Mouse (Mus musculus): Measurements from ENCODE around the gene Ldlrap1. TPM values are rescaled to one million over a fixed set of nuclear protein-coding genes. Genes with fewer than 3 reads are reported as not detected.

Ldlrap1 gene
- polyA plus RNA-seq, 1 experiment = 11.8 TPM

DNA sequence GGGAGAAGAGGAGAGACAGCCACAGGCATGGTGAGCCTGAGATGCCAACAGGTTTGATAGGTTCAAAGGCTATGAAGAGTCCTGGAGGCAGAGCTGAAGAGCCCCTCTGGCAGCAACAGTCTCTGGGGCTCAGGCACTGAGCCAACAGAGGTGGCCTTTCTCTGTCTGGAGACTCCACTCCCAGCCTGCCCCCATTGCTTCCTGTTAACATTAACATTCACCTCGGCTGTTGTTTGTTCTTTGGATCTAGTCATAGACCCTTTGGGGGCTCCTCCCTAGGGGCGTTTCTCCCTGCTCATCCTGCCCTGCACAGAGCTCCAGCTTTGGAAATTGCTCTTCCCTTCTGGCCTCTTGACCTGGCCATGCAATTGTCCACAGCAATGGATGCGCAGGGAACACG, 42.9 kb downstream of the Ldlrap1 start:
- no peak overlapping the region for H3K27ac ChIP-seq (replicated peaks; ENCODE audit: low read depth, low read length)
- no peak overlapping the region for H3K4me3 ChIP-seq (ENCODE audit: insufficient read depth, low read depth, low read length)
- peaks cover 14% of the 10 kb centered on the region for H3K4me1 ChIP-seq (ENCODE audit: control insufficient read depth, insufficient read depth, insufficient read length, low read length)

DNA sequence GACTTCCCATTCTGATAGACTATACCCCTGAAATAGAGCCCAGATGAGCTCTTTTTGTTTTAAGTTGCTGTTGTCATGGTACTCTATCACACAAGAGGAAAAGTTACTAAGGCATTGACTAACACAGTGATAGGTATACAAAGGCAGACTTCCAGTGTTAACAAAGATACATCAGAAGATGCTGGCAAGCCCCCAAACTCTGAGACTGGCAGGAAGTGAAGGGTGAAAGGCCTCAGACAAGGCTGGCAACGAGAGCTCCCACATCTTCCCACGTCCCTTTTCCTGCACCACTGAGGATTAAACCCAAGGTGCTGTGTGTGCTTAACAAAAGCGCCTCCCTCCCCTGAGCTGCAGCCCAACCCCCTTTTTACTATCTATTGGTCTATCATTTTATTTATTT, 44.6 kb downstream of the Ldlrap1 start:
- Histone ChIP-seq H3K4me3 (ENCODE audit: insufficient read depth, low read depth, low read length) (no peak overlapping the region), H3K4me1 (ENCODE audit: control insufficient read depth, insufficient read depth, insufficient read length, low read length) (peaks cover 14% of the 10 kb centered on the region), H3K27ac (replicated peaks; ENCODE audit: low read depth, low read length) (no peak overlapping the region)

DNA sequence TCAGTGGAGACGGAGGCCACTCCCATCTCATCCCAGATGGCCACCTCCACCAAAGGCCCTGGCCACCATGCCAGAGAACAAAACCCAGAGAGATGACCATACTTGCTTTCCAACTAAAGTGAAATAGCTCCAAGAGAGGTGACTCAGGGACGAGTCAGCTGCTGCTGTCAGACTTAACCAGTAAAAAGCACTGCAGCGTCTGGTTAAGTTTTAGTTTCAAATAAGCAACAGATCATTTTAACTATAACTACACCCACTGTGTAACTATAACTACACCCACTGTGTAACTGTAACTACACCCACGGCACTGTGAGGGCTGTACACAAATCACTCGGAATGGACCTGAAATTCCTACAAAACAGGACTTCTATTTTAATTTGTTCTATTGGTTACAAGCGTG, 46.7 kb downstream of the Ldlrap1 start:
- Histone ChIP-seq H3K27ac (replicated peaks; ENCODE audit: low read depth, low read length) (no peak overlapping the region), H3K4me1 (ENCODE audit: control insufficient read depth, insufficient read depth, insufficient read length, low read length) (peaks cover 10% of the 10 kb centered on the region)

DNA sequence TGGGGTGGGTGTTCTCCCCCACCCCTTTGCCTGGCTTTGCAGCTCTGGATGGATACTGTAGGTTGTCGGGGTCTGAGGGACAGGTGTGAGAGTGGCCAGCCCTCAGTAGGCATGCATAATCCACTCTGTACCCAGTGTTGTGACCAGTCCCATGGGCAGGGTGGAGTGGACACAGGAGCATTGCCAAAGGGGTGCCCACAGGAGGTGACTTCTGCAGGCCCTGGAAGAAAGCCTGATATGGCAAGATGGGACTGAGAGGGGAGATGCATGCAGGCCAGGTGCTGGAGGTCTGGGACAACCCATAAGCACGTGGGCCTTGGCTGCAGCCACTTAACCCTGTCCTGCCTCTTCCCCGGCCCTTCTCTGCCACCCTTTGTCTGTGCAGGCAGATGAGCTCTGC, 47.5 kb downstream of the Ldlrap1 start:
- H3K27ac ChIP-seq (replicated peaks; ENCODE audit: low read depth, low read length) = no peak overlapping the region; the same call in 1 of the 2 replicates
- H3K4me1 ChIP-seq (ENCODE audit: control insufficient read depth, insufficient read depth, insufficient read length, low read length) = peaks cover 10% of the 10 kb centered on the region
- H3K4me3 ChIP-seq (ENCODE audit: insufficient read depth, low read depth, low read length) = no peak overlapping the region

More for the DNA sequence above, 46.7 kb downstream of the Ldlrap1 start:
- no peak overlapping the region for H3K4me3 ChIP-seq (ENCODE audit: insufficient read depth, low read depth, low read length)

DNA sequence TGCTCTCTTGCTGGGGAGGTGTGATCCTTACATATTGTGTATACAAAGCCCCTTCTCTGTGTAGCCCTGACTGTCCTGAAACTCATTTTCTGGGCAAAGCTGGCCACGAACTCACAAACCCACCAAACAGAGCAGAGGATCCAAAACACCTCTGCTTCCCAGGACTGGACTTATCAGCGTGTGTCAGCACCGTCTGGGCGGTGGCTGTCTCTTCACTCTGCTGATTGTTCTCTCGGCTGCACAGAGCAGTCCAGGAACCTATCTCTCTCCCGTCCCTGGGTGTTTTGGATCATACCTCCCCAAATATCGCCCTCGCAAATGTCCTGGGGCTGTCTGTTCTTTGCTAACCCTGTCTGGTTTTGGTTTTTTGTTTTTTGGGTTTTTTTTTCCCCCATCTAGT, 48.3 kb downstream of the Ldlrap1 start:
- Histone ChIP-seq H3K4me1 (ENCODE audit: control insufficient read depth, insufficient read depth, insufficient read length, low read length) (peaks cover 8% of the 10 kb centered on the region), H3K4me3 (ENCODE audit: insufficient read depth, low read depth, low read length) (no peak overlapping the region), H3K27ac (replicated peaks; ENCODE audit: low read depth, low read length) (no peak overlapping the region)

DNA sequence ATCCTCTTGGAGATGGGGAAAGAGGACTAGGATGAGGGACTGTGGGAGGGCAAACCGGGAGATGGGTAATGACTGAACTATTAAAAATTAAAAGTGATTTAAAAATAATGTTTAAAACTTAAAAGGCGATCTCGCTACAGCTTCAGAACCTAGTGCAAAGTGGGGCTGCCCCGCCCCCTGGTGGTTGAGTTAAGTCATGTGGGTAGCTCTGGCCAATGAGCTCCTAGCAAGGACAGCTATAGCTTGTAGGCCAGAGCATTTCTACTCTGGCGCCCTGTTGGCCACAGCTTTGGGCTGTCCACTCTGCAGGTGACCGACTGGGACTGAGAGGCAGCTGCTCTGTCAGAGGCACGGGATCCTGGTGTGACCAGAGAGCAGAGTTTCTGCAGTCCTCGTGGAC, 53.9 kb downstream of the Ldlrap1 start:
- Histone ChIP-seq H3K27ac (replicated peaks; ENCODE audit: low read depth, low read length) (no peak overlapping the region), H3K4me1 (ENCODE audit: control insufficient read depth, insufficient read depth, insufficient read length, low read length) (no peaks in the 10 kb centered on the region), H3K4me3 (ENCODE audit: insufficient read depth, low read depth, low read length) (no peak overlapping the region)

GRCm38 (mm10) chr4:134705311-134705710, 62.5 kb downstream of the Ldlrap1 start:
- no peak overlapping the region for H3K4me3 ChIP-seq (ENCODE audit: insufficient read depth, low read depth, low read length)
- no peaks in the 10 kb centered on the region for H3K4me1 ChIP-seq (ENCODE audit: control insufficient read depth, insufficient read depth, insufficient read length, low read length)
- no peak overlapping the region for H3K27ac ChIP-seq (replicated peaks; ENCODE audit: low read depth, low read length)

DNA sequence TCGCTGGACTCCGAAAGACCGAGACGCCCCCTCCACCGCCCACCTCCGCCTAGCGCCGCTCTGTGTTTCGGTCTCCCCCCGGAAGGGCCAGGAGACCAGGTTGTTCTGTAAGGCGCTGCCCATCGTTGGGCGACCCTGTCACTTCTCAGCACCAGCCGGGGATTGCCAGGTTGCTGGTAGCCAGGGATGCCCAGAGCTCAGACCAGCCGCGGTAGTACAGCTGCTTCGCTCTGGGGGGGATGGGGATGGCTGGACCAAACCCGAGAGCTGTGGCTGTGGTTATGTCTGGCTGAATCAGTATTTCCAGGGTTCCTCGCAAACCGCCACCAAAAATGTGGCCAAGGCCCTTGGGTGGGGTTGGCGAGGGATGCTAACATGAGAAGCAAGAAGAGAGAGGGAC, 63.2 kb downstream of the Ldlrap1 start:
- Histone ChIP-seq H3K4me1 (ENCODE audit: control insufficient read depth, insufficient read depth, insufficient read length, low read length) (peaks cover 3% of the 10 kb centered on the region; the same call in 1 of the 2 replicates), H3K4me3 (ENCODE audit: insufficient read depth, low read depth, low read length) (peak overlapping the region; percentile 48), H3K27ac (replicated peaks; ENCODE audit: low read depth, low read length) (no peak overlapping the region)

DNA sequence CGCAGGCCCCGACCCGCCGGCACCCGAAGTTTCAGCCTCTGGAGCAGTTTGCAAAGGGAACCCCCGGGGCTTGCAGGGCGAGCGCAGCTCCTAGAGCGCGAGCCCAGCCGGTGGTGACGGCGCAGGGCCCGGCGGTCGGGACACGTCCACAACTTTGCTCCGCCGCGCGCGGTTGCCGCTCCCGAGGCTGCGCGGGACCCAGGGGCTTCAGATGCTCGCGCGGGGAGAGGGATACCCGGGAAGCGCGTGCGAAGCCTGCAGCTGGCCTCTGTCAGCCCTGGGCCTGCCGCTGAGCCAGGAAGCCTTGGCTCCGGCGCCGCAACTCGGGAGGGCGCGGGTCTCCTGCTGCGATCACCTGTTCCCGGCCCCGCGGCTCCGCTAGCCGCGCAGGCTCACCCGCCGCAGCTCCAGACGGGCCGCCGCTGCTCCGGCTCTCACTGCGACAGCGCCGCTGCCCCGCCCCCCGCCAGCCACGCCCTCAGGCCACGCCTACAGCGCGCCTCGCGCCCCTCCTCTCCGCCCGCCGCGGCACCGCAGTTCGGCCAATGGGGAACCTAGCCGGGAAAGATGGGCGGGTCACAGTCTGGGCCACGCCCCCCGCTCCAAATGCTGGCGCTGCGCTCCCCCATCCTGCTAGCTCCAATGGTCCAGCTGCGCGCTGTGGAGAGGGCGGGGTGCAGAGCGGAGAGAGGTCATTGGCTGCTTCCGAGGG, 63.8 kb downstream of the Ldlrap1 start, which contains the start of gene Man1c1:
TSS of gene Man1c1 (minus strand) at position 456 of the 712 bp plus-strand sequence.
- peak within 1 kb of the TSS; percentile 70 for H3K4me3 ChIP-seq (ENCODE audit: insufficient read depth, low read depth, low read length)
- peak within 1 kb of the TSS; percentile 86 for H3K27ac ChIP-seq (replicated peaks; ENCODE audit: low read depth, low read length)
- peaks cover 3% of the 10 kb centered on the region; the same call in 1 of the 2 replicates for H3K4me1 ChIP-seq (ENCODE audit: control insufficient read depth, insufficient read depth, insufficient read length, low read length)

DNA sequence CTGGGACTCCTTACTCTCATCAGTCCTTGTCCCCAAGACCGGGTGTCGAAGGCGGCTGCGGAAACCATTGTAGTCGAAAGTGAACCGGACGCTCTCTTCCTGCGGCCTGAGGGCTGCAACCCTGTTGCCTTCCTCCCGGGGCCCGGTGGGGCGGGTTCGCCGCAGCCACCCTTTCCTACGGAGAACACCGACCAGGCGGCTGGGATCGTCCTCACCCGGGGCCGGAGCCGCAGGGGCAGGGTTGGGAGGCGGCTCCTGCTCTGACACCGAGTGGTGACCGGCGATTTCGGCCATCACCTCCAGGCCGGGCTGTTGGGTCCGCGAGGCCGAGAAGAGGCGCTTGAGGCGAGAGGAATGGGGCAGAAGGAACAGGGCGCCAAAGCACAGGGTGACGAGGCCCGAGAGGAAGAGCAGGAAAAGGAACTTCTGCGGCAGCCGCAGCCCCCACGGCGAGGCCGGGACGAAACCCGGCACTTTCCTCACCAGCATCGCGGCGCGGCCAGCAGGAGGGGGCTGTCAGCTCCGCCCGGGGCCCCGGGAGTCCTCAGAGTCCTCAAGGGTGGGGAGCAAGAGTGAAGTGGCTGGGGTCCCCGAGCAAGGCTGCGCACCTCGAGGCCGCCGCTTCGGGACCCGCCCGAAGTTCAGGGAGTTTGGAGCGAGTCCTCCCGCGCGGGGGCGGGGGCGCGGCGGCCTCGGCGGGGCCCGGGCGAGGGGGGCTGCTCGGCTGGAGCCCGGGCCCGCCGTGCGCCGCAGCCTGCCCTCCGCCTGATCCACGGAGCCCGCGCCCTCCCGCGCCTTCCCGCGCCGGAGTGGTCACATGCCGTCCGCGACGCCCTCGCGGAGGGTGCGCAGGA, 64.6 kb downstream of the Ldlrap1 start:
- Histone ChIP-seq H3K4me1 (ENCODE audit: control insufficient read depth, insufficient read depth, insufficient read length, low read length) (peaks cover 3% of the 10 kb centered on the region; the same call in 1 of the 2 replicates), H3K4me3 (ENCODE audit: insufficient read depth, low read depth, low read length) (peak overlapping the region; percentile 70), H3K27ac (replicated peaks; ENCODE audit: low read depth, low read length) (peak overlapping the region; percentile 86)

GRCm38 (mm10) chr4:134701934-134702333, 65.9 kb downstream of the Ldlrap1 start:
- H3K4me3 ChIP-seq (ENCODE audit: insufficient read depth, low read depth, low read length) = peak overlapping the region; percentile 70

DNA sequence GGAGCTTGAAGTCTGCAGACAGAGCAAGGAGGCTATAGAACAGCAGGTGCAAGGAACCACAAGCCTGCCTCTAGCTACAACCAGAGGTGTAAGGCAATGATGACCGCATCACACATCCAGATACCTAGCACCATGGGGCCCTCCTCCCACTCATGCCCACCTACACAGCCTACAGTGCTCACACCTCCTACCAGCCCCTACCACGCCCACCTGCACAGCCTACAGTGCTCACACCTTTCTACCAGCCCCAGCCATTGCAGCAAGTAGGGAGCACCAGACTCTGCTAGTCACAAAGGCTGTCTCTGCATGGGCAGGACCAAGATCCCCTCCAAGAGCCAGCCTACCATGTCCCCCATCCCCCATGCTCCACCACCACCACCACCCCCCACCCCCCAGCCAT, 66.9 kb downstream of the Ldlrap1 start:
- H3K4me1 ChIP-seq (ENCODE audit: control insufficient read depth, insufficient read depth, insufficient read length, low read length) = peaks cover 3% of the 10 kb centered on the region; the same call in 1 of the 2 replicates
- no peak overlapping the region for H3K27ac ChIP-seq (replicated peaks; ENCODE audit: low read depth, low read length)
- H3K4me3 ChIP-seq (ENCODE audit: insufficient read depth, low read depth, low read length) = no peak overlapping the region

More at GRCm38 (mm10) chr4:134701934-134702333, 65.9 kb downstream of the Ldlrap1 start:
- Histone ChIP-seq H3K27ac (replicated peaks; ENCODE audit: low read depth, low read length) (no peak overlapping the region), H3K4me1 (ENCODE audit: control insufficient read depth, insufficient read depth, insufficient read length, low read length) (peaks cover 3% of the 10 kb centered on the region; the same call in 1 of the 2 replicates)

- Histone ChIP-seq H3K4me3 (ENCODE audit: insufficient read depth, low read depth, low read length) (no peak overlapping the region), H3K4me1 (ENCODE audit: control insufficient read depth, insufficient read depth, insufficient read length, low read length) (no peaks in the 10 kb centered on the region; the same call in 1 of the 2 replicates), H3K27ac (replicated peaks; ENCODE audit: low read depth, low read length) (no peak overlapping the region)
Observed at GRCm38 (mm10) chr4:134693202-134693940, 74.5 kb downstream of the Ldlrap1 start.

DNA sequence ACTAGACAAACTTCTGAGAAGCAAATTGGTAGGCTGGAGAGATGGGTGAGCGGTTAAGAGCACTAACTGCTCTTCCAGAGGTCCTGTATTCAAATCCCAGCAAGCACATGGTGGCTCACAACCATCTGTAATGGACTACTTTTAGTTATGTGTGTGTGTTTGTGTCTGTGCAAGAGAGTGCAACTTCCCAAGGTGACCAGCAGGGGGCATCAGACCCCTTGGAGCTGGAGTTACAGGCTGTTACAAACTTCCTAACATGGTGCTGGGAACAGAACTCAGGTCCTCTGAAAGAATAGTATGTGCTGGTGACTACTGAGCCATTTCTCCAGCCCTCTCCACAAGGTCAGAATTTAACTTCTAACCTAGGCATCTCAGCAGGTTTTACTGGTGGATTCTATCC, 75.4 kb downstream of the Ldlrap1 start:
- Histone ChIP-seq H3K4me1 (ENCODE audit: control insufficient read depth, insufficient read depth, insufficient read length, low read length) (no peaks in the 10 kb centered on the region; the same call in 1 of the 2 replicates), H3K4me3 (ENCODE audit: insufficient read depth, low read depth, low read length) (no peak overlapping the region), H3K27ac (replicated peaks; ENCODE audit: low read depth, low read length) (no peak overlapping the region)

All from brown adipose tissue, adult 24 weeks (tissue).